Mouse (Mus musculus): ENCODE measurements around the gene Crp.

Gene Crp

GRCm38 (mm10) chr1:172697844-172698243 is at the start of gene Crp:
Gene Crp (plus strand): TSS chr1:172698055.
- no peak for DNase-seq

GRCm38 (mm10) chr1:172649396-172649795 is 48.5 kb upstream of the Crp start:
- no peak for DNase-seq

GRCm38 (mm10) chr1:172650519-172651287 is 47.2 kb upstream of the Crp start:
- DNase-seq: no peak

GRCm38 (mm10) chr1:172651288-172651987 is 46.4 kb upstream of the Crp start:
- DNase-seq: no peak

GRCm38 (mm10) chr1:172652040-172652662 is 45.7 kb upstream of the Crp start:
- no peak for DNase-seq

- no peak for DNase-seq
Observed at GRCm38 (mm10) chr1:172653900-172654299, 44.0 kb upstream of the Crp start.

- no peak for DNase-seq
Observed at GRCm38 (mm10) chr1:172657266-172657665, 40.6 kb upstream of the Crp start.

- DNase-seq: no peak
Observed at GRCm38 (mm10) chr1:172659688-172660087, 38.2 kb upstream of the Crp start.

- DNase-seq: no peak
Observed at GRCm38 (mm10) chr1:172665457-172665856, 32.4 kb upstream of the Crp start.

- DNase-seq: no peak
Observed at GRCm38 (mm10) chr1:172667597-172667996, 30.3 kb upstream of the Crp start.

GRCm38 (mm10) chr1:172670716-172671115 is 27.1 kb upstream of the Crp start:
- DNase-seq: no peak

GRCm38 (mm10) chr1:172680742-172681141 is 17.1 kb upstream of the Crp start:
- DNase-seq: no peak

GRCm38 (mm10) chr1:172683551-172683950 is 14.3 kb upstream of the Crp start:
- no peak for DNase-seq

GRCm38 (mm10) chr1:172683957-172684356 is 13.9 kb upstream of the Crp start:
- no peak for DNase-seq

GRCm38 (mm10) chr1:172685178-172685577 is 12.7 kb upstream of the Crp start:
- DNase-seq: no peak

GRCm38 (mm10) chr1:172697422-172697821 is 433 bp upstream of the Crp start:
- DNase-seq: no peak

GRCm38 (mm10) chr1:172700814-172701213 is 3.0 kb downstream of the Crp start:
- DNase-seq: no peak

- DNase-seq: no peak
Observed at GRCm38 (mm10) chr1:172701381-172701780, 3.5 kb downstream of the Crp start.

- DNase-seq: no peak
Observed at GRCm38 (mm10) chr1:172701901-172702300, 4.0 kb downstream of the Crp start.

GRCm38 (mm10) chr1:172704769-172705168 is 6.9 kb downstream of the Crp start:
- no peak for DNase-seq

- DNase-seq: no peak
Observed at GRCm38 (mm10) chr1:172706243-172706642, 8.4 kb downstream of the Crp start.

- DNase-seq: no peak
Observed at GRCm38 (mm10) chr1:172709788-172710350, 12.0 kb downstream of the Crp start.

GRCm38 (mm10) chr1:172711396-172711795 is 13.5 kb downstream of the Crp start:
- DNase-seq: no peak

GRCm38 (mm10) chr1:172711962-172712361 is 14.1 kb downstream of the Crp start:
- no peak for DNase-seq

All from thymus, postnatal 25 days (tissue).